Mouse (Mus musculus) liver, adult (tissue): ENCODE data around the gene Kcnma1.

Experiments used
- GATA4 ChIP-seq: IDR thresholded peaks from 2 replicates; pipeline ENCODE4 v1.6.1; 2014; ENCODE audit warnings: mild to moderate bottlenecking, low read length; ENCODE audit not compliant: insufficient replicate concordance

Gene Kcnma1

GRCm38 (mm10) chr14:23643162-23643561, 371.1 kb downstream of the Kcnma1 start:
- TF ChIP-seq GATA4 = no peak

GRCm38 (mm10) chr14:23640665-23641064, 373.6 kb downstream of the Kcnma1 start:
- no peak for TF ChIP-seq GATA4

GRCm38 (mm10) chr14:23638078-23638695, 376.1 kb downstream of the Kcnma1 start:
- no peak for TF ChIP-seq GATA4

GRCm38 (mm10) chr14:23635903-23636302, 378.4 kb downstream of the Kcnma1 start:
- no peak for TF ChIP-seq GATA4

- no peak for TF ChIP-seq GATA4
Measured at GRCm38 (mm10) chr14:23633011-23633595, 381.2 kb downstream of the Kcnma1 start.

- no peak for TF ChIP-seq GATA4
Measured at GRCm38 (mm10) chr14:23626925-23627324, 387.4 kb downstream of the Kcnma1 start.

GRCm38 (mm10) chr14:23626114-23626513, 388.2 kb downstream of the Kcnma1 start:
- TF ChIP-seq GATA4 = no peak

GRCm38 (mm10) chr14:23625436-23625835, 388.9 kb downstream of the Kcnma1 start:
- TF ChIP-seq GATA4 = no peak

- no peak for TF ChIP-seq GATA4
Measured at GRCm38 (mm10) chr14:23624455-23624854, 389.8 kb downstream of the Kcnma1 start.

- no peak for TF ChIP-seq GATA4
Measured at GRCm38 (mm10) chr14:23620685-23621084, 393.6 kb downstream of the Kcnma1 start.

- TF ChIP-seq GATA4 = no peak
Measured at GRCm38 (mm10) chr14:23618973-23619372, 395.3 kb downstream of the Kcnma1 start.

GRCm38 (mm10) chr14:23618081-23618480, 396.2 kb downstream of the Kcnma1 start:
- TF ChIP-seq GATA4 = no peak

GRCm38 (mm10) chr14:23610054-23610453, 404.2 kb downstream of the Kcnma1 start:
- no peak for TF ChIP-seq GATA4

GRCm38 (mm10) chr14:23605740-23606139, 408.6 kb downstream of the Kcnma1 start:
- TF ChIP-seq GATA4 = no peak

GRCm38 (mm10) chr14:23602937-23603336, 411.4 kb downstream of the Kcnma1 start:
- no peak for TF ChIP-seq GATA4

- TF ChIP-seq GATA4 = no peak
Measured at GRCm38 (mm10) chr14:23602054-23602453, 412.2 kb downstream of the Kcnma1 start.

- no peak for TF ChIP-seq GATA4
Measured at GRCm38 (mm10) chr14:23594629-23595028, 419.7 kb downstream of the Kcnma1 start.
